Mouse (Mus musculus) megakaryocyte, embryonic 14.5 days (primary cell): Measurements from ENCODE around the gene Zfp385a.

ENCODE experiments used
- FLI1 ChIP-seq: IDR thresholded peaks from 2 replicates; pipeline ENCODE4 v1.6.1; 2012; ENCODE audit warnings: low read length, inconsistent platforms, mixed read lengths
- GATA1 ChIP-seq: IDR thresholded peaks from 3 replicates; pipeline ENCODE4 v1.6.1; 2012; ENCODE audit warnings: mixed read lengths, low read length, inconsistent platforms, borderline replicate concordance

DNA sequence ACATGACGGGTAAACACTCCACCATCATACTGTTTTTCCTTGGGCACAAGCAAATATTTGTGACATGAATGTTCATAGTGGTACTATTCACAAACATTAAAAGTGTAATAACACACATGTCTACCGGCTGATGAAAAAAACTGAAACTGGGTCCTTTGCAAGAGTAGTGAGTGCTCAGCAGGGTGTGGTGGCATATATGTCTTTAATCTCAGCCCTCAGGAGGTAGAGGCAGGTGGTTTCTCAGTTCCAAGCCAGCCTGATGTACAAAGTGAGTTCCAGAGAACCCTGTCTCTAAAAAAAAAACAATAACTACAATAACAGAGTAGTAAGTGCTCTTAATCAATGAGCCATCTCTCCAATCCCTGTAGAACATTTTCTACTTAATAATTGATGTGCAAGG lies 75.1 kb downstream of the Zfp385a start:
- TF ChIP-seq FLI1 (no peak), GATA1 (no peak)
